10 mouse cellular contexts compared by ENCODE assay signal in the genomic region with DNA sequence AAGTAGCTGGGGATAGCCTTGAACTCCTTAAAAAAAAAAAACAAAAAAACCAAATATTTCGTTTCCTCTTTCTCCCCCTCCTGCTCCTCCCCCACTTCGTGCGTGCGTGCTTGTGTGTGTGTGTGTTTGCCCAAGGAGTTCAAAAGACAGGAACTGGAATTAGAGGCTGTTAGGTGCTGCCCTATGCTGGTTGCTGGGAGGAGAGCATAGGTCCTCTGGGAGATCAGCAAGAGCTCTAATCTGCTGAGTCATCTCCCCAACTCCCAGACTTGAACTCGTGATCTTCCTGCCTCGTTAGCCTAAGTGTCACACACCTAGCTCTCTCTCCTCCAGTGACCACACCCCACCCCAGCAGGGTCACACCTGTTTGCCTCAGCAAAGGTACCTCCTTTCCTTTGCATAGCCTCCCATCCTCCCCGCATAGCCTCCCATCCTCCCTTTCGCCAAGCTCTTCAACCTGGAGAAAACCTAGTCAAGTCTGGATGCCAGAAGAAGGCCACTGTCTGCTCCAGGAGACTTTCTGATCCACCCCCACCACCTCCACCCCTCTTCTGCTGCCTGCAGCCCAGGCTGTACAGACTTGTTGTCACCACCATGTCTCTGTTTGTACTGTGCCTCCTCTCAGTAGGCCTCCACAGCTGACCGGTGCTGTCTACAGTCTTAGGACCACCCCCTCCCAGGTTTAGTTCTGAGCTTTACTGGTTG.
DNase-seq lines count a peak whose midpoint lies in the region; ATAC-seq and TF ChIP-seq lines count a peak whose summit lies in the region.
"Had no signal": no experiment of that assay in that cellular context is flagged by ENCODE, and none has a peak within 500 bp of the region (broad histone marks: within the 10 kb centered on the region; RNA-seq: fewer than 3 reads in every experiment).

No protein-coding gene starts in this region.

- peaks cover 15% of the 10 kb centered on the region for H3K4me1 ChIP-seq in midbrain, embryonic 10.5 days
- H3K4me1 ChIP-seq in midbrain, embryonic 14.5 days (ENCODE audit: control insufficient read depth, insufficient read depth, low read length), result peaks cover 5% of the 10 kb centered on the region; the same call in 1 of the 2 replicates
- H3K4me1 ChIP-seq in bone marrow, adult 2 months (ENCODE audit: control insufficient read depth, insufficient read depth, low read length), result peaks cover 4% of the 10 kb centered on the region
- peaks cover 31% of the 10 kb centered on the region for H3K4me1 ChIP-seq in liver, embryonic 11.5 days (replicated peaks; ENCODE audit: control insufficient read depth, insufficient read depth, low read length)
- H3K4me1 ChIP-seq in stomach, embryonic 16.5 days (ENCODE audit: control insufficient read depth, insufficient read depth, low read length), result peaks cover 17% of the 10 kb centered on the region
- peaks cover 17% of the 10 kb centered on the region; the same call in 1 of the 2 replicates for H3K4me1 ChIP-seq in hindbrain, embryonic 10.5 days (replicated peaks)

- peaks cover 3% of the 10 kb centered on the region; the same call in 1 of the 2 replicates for H3K27me3 ChIP-seq in midbrain, embryonic 10.5 days (ENCODE audit: low read depth, poor library complexity, severe bottlenecking)
- no peaks in the 10 kb centered on the region for H3K27me3 ChIP-seq in midbrain, embryonic 14.5 days (ENCODE audit: control insufficient read depth, insufficient read depth, low read length)
- no peaks in the 10 kb centered on the region for H3K27me3 ChIP-seq in liver, embryonic 11.5 days (replicated peaks; ENCODE audit: control insufficient read depth, insufficient read depth, low read length)
- no peaks in the 10 kb centered on the region for H3K27me3 ChIP-seq in stomach, embryonic 16.5 days (ENCODE audit: control insufficient read depth, insufficient read depth, low read length)
- no peaks in the 10 kb centered on the region for H3K27me3 ChIP-seq in hindbrain, embryonic 10.5 days (ENCODE audit: insufficient read depth, poor library complexity, severe bottlenecking)
- H3K27me3 ChIP-seq: limb, embryonic 12.5 days had no signal

- TF ChIP-seq CTCF in bone marrow, adult 2 months (IDR thresholded peaks at IDR 0.05; ENCODE audit: control insufficient read depth, insufficient read depth, low read length), result no peak

- no peak for TF ChIP-seq POLR2A in bone marrow, adult 2 months (IDR thresholded peaks at IDR 0.05; ENCODE audit: borderline replicate concordance, control insufficient read depth, low read depth, low read length)

- WGBS in midbrain, embryonic 10.5 days, result 79% methylated on average over 9 of the region's 9 CpGs
- WGBS in midbrain, embryonic 14.5 days, result 79% methylated on average over 9 of the region's 9 CpGs
- 34% methylated on average over 9 of the region's 9 CpGs for WGBS in bone marrow, adult 2 months
- 43% methylated on average over 9 of the region's 9 CpGs for WGBS in liver, embryonic 11.5 days
- WGBS in stomach, embryonic 16.5 days, result 50% methylated on average over 9 of the region's 9 CpGs
- 78% methylated on average over 9 of the region's 9 CpGs for WGBS in hindbrain, embryonic 10.5 days

- H3K4me2 ChIP-seq in midbrain, embryonic 14.5 days (ENCODE audit: low read length), result no peak overlapping the region
- no peak overlapping the region; the same call in 1 of the 2 replicates for H3K4me2 ChIP-seq in liver, embryonic 11.5 days
- 0 out of 2 replicates have a peak overlapping the region, but pooled peaks have one; percentile 15 for H3K4me2 ChIP-seq in stomach, embryonic 16.5 days (ENCODE audit: low read depth, low read length)

- H3K9me3 ChIP-seq in midbrain, embryonic 10.5 days (replicated peaks), result no peaks in the 10 kb centered on the region
- no peaks in the 10 kb centered on the region for H3K9me3 ChIP-seq in midbrain, embryonic 14.5 days (ENCODE audit: control insufficient read depth, low read length)
- H3K9me3 ChIP-seq in liver, embryonic 11.5 days (ENCODE audit: control insufficient read depth, low read length), result no peaks in the 10 kb centered on the region
- no peaks in the 10 kb centered on the region for H3K9me3 ChIP-seq in stomach, embryonic 16.5 days (replicated peaks; ENCODE audit: control insufficient read depth, low read length)
- no peaks in the 10 kb centered on the region for H3K9me3 ChIP-seq in hindbrain, embryonic 10.5 days
- H3K9me3 ChIP-seq: limb, embryonic 12.5 days had no signal

- H3K9ac ChIP-seq in midbrain, embryonic 14.5 days (replicated peaks; ENCODE audit: low read length), result no peak overlapping the region
- H3K9ac ChIP-seq in liver, embryonic 11.5 days (ENCODE audit: low read depth, low read length), result no peak overlapping the region
- H3K9ac ChIP-seq in stomach, embryonic 16.5 days (ENCODE audit: low read length), result no peak overlapping the region
- H3K9ac ChIP-seq: limb, embryonic 12.5 days had no signal

- no peak overlapping the region for H3K4me3 ChIP-seq in midbrain, embryonic 10.5 days
- no peak overlapping the region for H3K4me3 ChIP-seq in midbrain, embryonic 14.5 days (replicated peaks; ENCODE audit: low read depth, low read length)
- no peak overlapping the region for H3K4me3 ChIP-seq in bone marrow, adult 2 months (replicated peaks; ENCODE audit: control insufficient read depth, low read depth, low read length)
- H3K4me3 ChIP-seq in liver, embryonic 11.5 days (ENCODE audit: low read depth, low read length), result no peak overlapping the region
- no peak overlapping the region for H3K4me3 ChIP-seq in stomach, embryonic 16.5 days (replicated peaks; ENCODE audit: low read length)
- no peak overlapping the region for H3K4me3 ChIP-seq in hindbrain, embryonic 10.5 days

- no peak for DNase-seq in midbrain, embryonic 10.5 days (ENCODE audit: low spot score)
- no peak for DNase-seq in midbrain, embryonic 14.5 days
- DNase-seq in liver, embryonic 11.5 days (ENCODE audit: low spot score), result no peak
- DNase-seq in kidney, postnatal 4 days, result no peak
- DNase-seq in ovary, postnatal 14 days (ENCODE audit: low spot score), result no peak
- DNase-seq in hindbrain, embryonic 10.5 days (ENCODE audit: low spot score), result no peak
- DNase-seq: right cerebral cortex, adult 18-20 months had no signal

- no peaks in the 10 kb centered on the region for H3K36me3 ChIP-seq in midbrain, embryonic 10.5 days
- H3K36me3 ChIP-seq in midbrain, embryonic 14.5 days (ENCODE audit: control insufficient read depth, insufficient read depth, low read length), result no peaks in the 10 kb centered on the region
- H3K36me3 ChIP-seq in liver, embryonic 11.5 days (ENCODE audit: control insufficient read depth, insufficient read depth, low read length), result no peaks in the 10 kb centered on the region
- no peaks in the 10 kb centered on the region for H3K36me3 ChIP-seq in stomach, embryonic 16.5 days (ENCODE audit: control insufficient read depth, insufficient read depth, low read length)
- H3K36me3 ChIP-seq in hindbrain, embryonic 10.5 days, result no peaks in the 10 kb centered on the region
- H3K36me3 ChIP-seq: limb, embryonic 12.5 days had no signal

- no peak for ATAC-seq in midbrain, embryonic 14.5 days (ENCODE audit: low FRiP score, low TSS enrichment)
- no peak for ATAC-seq in liver, embryonic 11.5 days (replicated peaks; ENCODE audit: low FRiP score)
- no peak for ATAC-seq in stomach, embryonic 16.5 days (ENCODE audit: insufficient read depth, low FRiP score)

- 0 out of 2 replicates have a peak overlapping the region, but pooled peaks have one; percentile 28 for H3K27ac ChIP-seq in midbrain, embryonic 10.5 days (replicated peaks)
- no peak overlapping the region for H3K27ac ChIP-seq in midbrain, embryonic 14.5 days (replicated peaks; ENCODE audit: low read depth, low read length)
- H3K27ac ChIP-seq in bone marrow, adult 2 months (ENCODE audit: control insufficient read depth, insufficient read depth, low read depth, low read length, poor library complexity), result peak overlapping the region; percentile 18
- H3K27ac ChIP-seq in liver, embryonic 11.5 days (ENCODE audit: low read depth, low read length), result peak overlapping the region; percentile 48; the same call in 1 of the 2 replicates
- H3K27ac ChIP-seq in stomach, embryonic 16.5 days (ENCODE audit: low read length), result peak overlapping the region; percentile 68
- no peak overlapping the region for H3K27ac ChIP-seq in hindbrain, embryonic 10.5 days

Comparison
In these comparisons a context has a peak if more than half of its experiments do, and no peak if none do; other contexts are left out.
1. H3K27ac ChIP-seq: peak in midbrain, embryonic 10.5 days (single experiment), bone marrow, adult 2 months (single experiment), liver, embryonic 11.5 days (single experiment) and stomach, embryonic 16.5 days (single experiment); none in midbrain, embryonic 14.5 days (single experiment) and hindbrain, embryonic 10.5 days (single experiment).